Mouse (Mus musculus) brain, embryonic 14.5 days (tissue): Measurements from ENCODE around the gene Zbtb21.

ENCODE experiments used
- CTCF ChIP-seq: fragments of 200-500 bp; IDR thresholded peaks from 2 replicates; pipeline ENCODE4 v1.5.1; 2012; ENCODE audit warnings: inconsistent platforms, mild to moderate bottlenecking, moderate library complexity, borderline replicate concordance; ENCODE audit not compliant: insufficient read depth, insufficient read length; ENCODE audit errors: extremely low read depth
- POLR2A ChIP-seq: fragments of 200-500 bp; IDR thresholded peaks from 2 replicates; pipeline ENCODE4 v1.6.1; 2012; ENCODE audit warnings: mild to moderate bottlenecking, inconsistent platforms, borderline replicate concordance; ENCODE audit not compliant: poor library complexity, insufficient read depth, insufficient read length, severe bottlenecking; ENCODE audit errors: extremely low read depth

GRCm38 (mm10) chr16:97960348-97960747 is 2.1 kb downstream of the Zbtb21 start:
- no peak for TF ChIP-seq CTCF
- no peak for TF ChIP-seq POLR2A
